Mouse (Mus musculus) v-Abl transformed pro-B cells (cell line): ENCODE measurements around the gene Mgam.
"Not testable (repeated sequence)": the region's sequence is repeated elsewhere in the genome, so short reads cannot be mapped to it uniquely, and the experiment has no call there.

Experiments used
- in situ Hi-C, 2 experiments: fragments of 400-800 bp; cut with MboI; formaldehyde crosslinking; loops; one replicate each; pipeline ENCODE4 v1.15.1; 2025; ENCODE audit not compliant: unreplicated experiment in 2 of 2

Gene Mgam

DNA sequence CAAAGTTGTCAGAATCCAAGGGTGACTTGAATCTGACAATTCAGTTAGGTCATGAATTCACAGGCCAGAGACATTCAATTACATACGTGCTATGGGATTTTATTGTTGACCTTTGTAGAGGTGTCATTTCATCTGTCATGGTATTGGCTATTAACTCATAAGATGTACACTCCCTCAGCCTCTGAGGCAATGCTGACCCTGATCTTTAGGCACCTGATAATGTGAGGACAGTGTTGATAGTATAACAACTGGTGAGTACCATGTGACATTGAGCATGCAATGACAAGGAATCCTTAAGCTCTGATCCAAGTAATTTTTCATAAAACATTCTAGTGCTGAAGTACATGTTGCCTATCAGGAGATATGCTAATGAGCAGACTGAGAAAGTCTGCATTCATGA lies 87.1 kb downstream of the Mgam start:
- in situ Hi-C loops, result no loop called here

GRCm38 (mm10) chr6:40728506-40728905 lies 99.9 kb downstream of the Mgam start:
- in situ Hi-C loops, result not testable (repeated sequence)

DNA sequence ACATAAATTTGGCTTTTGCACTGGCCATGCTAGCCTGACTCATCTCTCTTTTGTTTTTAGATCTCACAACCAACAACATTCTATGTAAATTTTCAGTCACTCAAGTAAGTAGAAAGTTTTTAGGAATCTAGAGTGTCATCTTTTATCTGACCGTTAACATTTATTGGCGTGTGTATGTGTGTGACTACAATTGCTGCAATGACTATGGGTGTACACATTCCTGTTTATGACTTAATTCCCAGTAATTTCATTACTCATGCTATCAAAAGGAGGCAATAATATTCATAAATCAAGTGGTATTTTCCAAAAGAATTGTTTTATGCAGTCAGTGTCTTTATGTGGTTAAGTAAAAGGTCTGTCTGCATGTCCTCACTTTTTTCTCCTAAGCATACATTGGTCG lies 110.9 kb downstream of the Mgam start:
- in situ Hi-C loops, result no loop called here

DNA sequence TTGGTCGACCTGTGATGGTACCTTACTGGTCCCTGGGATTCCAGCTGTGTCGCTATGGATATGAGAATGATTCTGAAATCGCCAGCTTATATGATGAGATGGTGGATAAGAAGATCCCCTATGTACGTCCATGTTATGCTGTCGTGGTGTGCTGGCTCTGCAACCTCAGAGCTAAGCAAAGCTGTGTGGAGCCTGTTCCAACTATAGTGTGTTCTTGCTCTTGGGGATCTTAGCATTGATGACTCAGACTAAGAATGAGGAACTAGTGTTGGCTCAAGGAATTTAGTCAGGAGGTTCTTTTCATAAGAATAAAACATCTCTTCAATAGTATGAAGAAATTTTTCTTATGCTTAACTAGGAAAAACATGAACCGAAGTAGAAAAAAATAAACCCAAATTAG lies 120.4 kb downstream of the Mgam start:
- in situ Hi-C loops, result not testable (repeated sequence)

DNA sequence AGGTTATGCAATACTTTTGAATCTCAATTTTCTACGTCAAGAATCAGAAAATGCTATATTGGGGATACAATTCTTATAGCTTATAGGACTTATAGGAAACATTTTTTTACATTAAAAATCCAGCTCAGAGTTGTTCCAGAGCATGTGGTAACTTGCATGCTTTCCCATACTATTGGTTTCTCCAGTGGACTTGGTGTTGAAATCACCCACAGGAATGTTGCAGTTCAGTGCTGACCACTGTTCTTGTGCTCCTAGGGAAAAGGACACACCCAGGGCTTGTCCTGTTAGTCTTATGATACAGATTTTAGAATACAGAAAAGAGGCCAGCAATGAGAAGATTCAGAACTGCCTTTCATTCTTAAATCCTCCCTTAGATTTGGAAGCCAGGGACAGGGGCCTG lies 127.3 kb downstream of the Mgam start:
- in situ Hi-C loops, result no loop called here

DNA sequence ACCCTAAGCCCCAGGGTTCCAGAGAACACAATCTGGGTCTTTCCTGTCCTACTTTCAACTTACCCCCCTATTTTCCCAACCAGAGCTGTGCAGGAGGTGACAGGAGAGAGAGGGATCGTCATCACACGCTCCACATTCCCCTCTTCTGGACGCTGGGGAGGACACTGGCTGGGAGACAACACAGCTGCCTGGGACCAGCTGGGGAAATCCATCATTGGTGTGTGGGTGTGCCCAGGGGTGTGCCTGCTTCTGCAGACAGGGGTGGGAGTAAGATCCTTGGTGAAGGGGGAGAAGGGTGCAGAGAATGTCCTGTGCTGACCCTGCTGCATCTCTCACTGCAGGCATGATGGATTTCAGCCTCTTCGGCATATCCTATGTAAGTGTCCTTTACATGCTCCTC lies 128.7 kb downstream of the Mgam start:
- in situ Hi-C loops, result not testable (repeated sequence)

GRCm38 (mm10) chr6:40774656-40775055 lies 146.0 kb downstream of the Mgam start:
- in situ Hi-C loops, result no loop called here

GRCm38 (mm10) chr6:40778458-40778857 lies 149.8 kb downstream of the Mgam start:
- in situ Hi-C loops, result no loop called here

DNA sequence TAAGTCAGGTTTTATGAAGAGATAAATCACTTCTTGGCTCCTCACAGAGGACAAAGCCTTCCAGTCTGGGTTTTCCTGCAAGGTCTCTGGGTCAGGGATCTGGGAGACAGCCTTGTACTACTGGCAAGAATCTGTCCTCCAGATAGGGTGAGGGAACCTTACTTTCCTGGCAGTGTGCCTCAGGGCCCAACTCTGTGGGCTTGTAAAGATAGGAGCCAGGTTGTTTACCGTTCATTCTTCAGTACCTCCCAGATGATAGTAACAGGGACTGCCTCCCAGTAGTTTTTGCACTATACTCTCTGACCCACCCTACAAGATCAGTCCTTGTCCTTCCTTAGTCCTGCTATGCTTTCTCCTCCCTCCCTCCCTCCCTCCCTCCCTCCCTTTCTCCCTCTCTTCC lies 155.0 kb downstream of the Mgam start:
- in situ Hi-C loops, result no loop called here

DNA sequence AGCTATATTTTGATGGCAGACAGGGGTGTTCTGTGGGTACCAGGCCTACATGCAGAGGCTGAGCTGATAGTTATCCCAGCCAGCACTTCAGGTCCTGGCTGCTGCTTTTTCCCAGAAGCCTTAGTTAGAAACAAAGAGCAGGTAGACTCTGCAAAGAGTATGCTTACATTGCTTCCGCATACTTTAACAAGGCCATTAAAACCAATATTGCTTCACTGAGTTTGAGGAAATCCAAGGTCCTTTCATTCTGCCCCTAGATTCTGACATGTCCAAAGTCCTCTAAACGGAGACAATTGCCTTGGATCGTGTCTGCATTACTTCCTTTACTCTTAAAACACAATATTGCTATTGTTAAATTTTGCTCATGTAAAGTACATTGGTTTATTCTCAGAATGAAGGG lies 155.7 kb downstream of the Mgam start:
- in situ Hi-C loops, result no loop called here

GRCm38 (mm10) chr6:40795077-40795812 lies 166.6 kb downstream of the Mgam start:
- in situ Hi-C loops, result no loop called here

- in situ Hi-C loops, result no loop called here
These were observed 189.7 kb downstream of the Mgam start for GRCm38 (mm10) chr6:40818237-40818902.
